Mouse (Mus musculus) induced T-regulatory cell, adult 2 months (primary cell): ENCODE measurements around the gene Zswim8.

Experiments
- DNase-seq: peaks from one replicate; pipeline ENCODE4 v3.0.0-alpha.2; 2012; ENCODE audit warnings: low read depth

Gene Zswim8

DNA sequence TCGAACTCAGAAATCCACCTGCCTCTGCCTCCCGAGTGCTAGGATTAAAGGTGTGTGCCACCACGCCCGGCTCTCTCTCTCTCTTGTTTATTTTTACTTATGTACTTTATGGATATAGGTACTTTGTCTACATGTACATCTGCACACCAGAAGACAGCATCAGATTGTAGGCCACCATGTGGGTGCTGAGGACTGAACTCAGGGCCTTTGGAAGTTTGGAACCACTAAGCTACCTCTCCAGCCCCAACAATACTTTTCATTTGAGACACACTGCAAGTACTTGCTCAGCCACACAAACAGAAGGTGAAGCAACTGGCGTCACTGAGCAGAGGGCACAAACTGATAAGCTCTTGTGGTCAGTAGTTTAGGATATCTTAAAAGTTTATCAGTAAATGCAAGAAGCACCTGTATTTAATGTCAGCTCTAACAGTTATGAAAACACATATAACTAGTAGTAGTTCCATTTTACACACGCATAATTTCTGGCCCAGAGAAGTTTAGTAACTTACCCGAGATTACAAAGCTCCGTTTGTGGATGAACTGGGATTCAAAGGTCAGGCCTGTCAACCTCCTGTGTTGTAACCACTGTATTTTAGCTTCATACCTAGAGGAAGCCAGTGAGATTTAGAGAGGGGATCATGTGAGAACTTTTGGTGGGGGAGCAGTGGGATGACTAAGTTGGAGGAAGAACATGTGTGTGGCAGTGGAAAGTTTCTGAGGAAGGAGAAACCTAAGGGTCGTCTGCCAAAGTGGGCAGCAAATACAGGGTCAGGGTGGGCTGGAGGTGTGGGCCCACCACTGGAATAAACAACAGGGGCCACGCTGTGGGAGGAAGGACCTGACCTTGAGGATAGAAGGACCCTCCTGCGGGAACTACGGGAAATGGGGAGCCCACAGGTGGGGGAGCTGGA lies 25.9 kb downstream of the Zswim8 start:
- DNase-seq, result peak; percentile 50

- peak; percentile 92 for DNase-seq
Measured at GRCm38 (mm10) chr14:20733952-20734774, 26.8 kb downstream of the Zswim8 start, which contains the start of gene Ndst2. Ndst2 (minus strand) TSS chr14:20734562.

- DNase-seq, result no peak
Measured at GRCm38 (mm10) chr14:20735052-20735451, 27.7 kb downstream of the Zswim8 start.

DNA sequence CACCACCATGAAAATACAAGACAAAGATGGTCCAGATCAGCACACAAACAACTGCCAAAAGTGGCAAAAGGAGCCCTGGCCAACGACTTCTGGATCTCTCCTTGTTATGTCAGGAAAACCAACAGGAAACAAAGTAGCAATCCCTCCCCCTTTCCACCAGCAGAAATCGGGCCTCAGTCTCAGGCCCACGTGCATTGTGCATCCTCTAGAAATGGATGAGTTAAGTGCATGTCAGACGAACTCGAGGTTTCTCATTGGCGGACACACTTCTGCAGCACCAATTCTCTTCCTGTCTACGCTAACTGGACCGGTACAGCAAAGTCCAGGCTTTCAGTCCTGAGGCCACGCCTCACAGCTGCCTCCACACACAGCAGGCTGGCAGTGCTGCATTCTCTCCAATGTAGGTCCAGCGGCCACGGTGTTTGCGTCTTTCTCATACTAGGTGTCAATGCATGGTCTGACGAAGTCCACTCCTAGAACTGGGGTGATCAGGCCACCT lies 28.6 kb downstream of the Zswim8 start:
- no peak for DNase-seq

GRCm38 (mm10) chr14:20737306-20737705 lies 30.0 kb downstream of the Zswim8 start:
- DNase-seq, result peak; percentile 56

DNA sequence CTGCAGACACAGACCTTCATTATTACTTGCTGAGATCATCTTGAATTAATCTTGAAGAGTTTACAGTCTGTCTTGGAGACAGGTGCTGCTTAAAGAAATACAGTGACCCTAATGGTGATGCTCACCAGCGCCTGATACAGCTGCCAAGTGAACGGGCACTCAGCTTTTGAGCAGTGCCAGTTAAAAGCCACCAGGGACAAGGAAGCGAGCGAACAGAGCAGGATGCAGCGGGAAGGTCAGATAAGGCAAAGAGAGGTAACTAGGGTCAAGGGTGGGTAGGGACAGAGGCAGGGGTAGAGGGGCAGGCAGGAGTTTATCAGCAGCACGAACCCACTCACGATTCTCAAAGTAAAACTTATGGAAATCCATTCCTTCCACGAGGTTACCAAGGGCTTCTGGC lies 31.2 kb downstream of the Zswim8 start:
- DNase-seq, result no peak

GRCm38 (mm10) chr14:20741301-20741700 lies 33.9 kb downstream of the Zswim8 start:
- no peak for DNase-seq

- DNase-seq, result no peak
Measured at GRCm38 (mm10) chr14:20743614-20744013, 36.3 kb downstream of the Zswim8 start.

- DNase-seq, result no peak
Measured at GRCm38 (mm10) chr14:20746935-20747334, 39.6 kb downstream of the Zswim8 start.

- DNase-seq, result no peak
Measured at GRCm38 (mm10) chr14:20748388-20748787, 41.0 kb downstream of the Zswim8 start.

GRCm38 (mm10) chr14:20749494-20750051 lies 42.2 kb downstream of the Zswim8 start:
- DNase-seq, result no peak

GRCm38 (mm10) chr14:20750503-20750902 lies 43.2 kb downstream of the Zswim8 start:
- no peak for DNase-seq

DNA sequence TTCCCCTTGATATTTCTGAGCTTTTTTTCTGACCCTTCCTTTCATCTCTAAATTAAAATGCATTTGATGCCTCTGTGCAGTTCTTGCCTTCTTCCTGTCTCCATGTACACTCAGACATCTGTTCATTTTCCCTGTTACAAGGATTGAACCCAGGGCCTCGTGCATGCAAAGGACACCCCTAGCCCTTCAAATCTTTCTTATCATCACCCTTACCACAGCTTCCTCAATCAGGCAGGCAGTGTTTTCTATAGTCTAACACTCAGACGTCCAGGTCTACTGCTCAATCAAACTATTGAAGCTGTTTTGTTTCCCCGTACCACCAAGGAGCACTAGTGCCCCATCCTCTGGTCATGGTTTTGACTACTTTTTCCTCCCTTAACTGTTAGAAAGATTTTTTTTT lies 46.4 kb downstream of the Zswim8 start:
- no peak for DNase-seq

DNA sequence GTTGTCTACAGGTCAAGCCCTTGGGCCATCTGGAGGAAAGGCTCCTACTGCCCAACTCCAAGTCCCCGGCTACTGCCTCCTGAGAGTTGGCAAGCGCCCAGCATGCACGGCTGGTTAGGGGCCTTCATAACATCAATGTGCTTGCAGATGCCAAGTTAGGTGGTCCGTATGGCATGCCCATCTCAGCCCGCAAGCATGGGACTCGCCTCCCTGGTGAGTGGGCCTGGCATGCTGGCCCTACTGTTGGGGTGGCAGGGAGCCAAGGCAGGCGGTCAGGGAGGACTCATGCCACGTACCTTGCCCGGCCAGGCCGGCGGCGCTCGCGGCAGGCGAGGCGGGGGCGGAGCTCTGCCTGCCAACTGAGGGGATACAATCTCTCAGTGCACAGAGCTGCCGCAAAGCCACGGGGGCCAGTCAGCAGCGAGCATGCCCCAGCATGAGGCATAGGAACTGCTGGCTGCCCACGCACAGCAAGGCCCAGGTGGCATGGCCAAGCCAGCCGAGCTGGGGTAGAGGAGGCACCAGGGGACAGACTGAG lies 50.1 kb downstream of the Zswim8 start:
- no peak for DNase-seq

DNA sequence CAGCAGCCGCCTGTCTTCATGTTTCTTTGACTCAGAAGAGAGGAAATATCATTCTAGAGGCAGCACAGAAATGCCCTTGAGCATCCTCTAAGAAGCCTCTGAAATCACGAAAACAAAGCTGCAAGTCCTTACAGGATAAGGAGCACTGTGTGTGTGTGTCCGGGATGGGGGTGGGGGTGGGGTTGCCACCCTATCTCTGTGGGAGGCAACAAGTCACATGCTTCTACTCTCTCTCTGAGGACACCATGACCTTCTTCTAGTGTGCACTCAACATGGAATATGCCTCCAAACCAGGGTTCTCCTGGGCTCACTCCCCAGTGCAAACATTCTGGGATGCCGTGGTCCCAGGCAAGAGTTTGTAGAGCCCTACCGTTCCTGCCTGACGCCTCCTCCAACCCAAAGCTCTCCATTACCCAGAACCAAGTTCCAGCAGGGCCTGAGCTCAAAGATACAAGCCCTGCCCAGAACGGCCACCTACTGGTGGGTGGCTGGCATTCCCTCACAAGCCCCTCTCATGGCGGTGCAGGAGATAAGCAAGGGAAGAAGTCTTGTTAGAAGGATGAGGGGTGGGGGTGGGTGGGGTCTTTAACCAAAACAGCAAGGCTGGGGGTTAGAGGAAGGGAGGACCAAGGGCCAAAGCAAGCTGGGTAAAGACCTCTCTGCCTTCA lies 51.5 kb downstream of the Zswim8 start:
- DNase-seq, result no peak

DNA sequence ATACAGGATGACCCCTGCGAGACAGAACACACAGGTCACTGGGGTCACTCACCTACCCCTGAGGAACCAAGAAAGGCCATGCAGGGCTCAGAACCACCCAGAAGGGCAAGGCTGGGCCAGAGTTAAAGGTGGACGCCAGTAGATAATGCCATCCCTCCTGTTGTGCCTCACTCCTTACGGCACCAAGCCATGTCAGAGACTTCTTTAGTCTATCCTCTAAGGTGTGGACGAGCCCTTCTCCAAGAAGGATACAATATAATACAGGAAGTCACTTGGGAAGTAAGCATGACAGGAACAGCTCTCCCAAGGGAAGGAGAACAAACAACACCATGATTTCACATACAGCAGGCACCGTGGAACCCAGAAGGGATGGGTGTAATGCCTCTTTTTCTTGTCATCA lies 57.6 kb downstream of the Zswim8 start:
- DNase-seq, result no peak

- DNase-seq, result peak; percentile 90
Measured at GRCm38 (mm10) chr14:20765642-20766258, 58.4 kb downstream of the Zswim8 start.

GRCm38 (mm10) chr14:20767936-20768335 lies 60.6 kb downstream of the Zswim8 start:
- no peak for DNase-seq

DNA sequence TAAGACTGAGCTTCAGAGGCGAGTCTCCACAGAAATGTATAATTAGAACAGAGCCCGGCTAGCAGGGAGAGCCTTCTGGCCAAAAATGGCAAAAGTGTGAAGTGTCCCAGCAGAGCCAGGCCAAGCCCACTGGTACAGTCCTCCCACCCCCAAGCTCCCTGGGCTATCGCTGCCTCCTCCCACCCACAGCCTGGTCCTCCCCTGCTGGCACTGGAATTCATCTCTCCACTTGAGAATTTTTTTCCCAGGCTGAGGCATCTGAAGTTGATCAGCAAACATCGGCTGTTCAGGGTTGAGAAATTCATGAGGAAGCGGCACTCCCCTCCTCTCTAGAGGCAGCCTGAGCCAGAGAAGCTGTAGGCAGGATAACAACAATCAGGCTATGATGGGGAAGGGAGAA lies 61.2 kb downstream of the Zswim8 start:
- no peak for DNase-seq

DNA sequence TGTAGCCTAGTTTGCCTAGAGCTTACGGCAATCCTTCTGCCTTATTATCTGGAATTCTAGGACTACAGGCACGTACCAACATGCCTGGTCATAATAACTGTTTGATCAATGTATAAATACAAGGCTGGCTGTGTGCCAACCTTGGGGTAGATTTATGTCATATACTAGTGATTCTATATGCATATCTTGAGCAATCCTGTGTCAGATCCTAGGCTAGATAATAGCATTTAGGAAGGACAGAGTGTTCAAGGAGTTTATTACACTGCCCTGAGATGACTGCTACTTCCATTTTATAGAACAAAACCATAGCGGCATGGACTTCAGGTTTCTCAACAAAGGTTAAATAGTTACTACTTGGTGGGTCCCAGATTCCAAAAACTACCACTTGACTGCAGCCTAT lies 64.6 kb downstream of the Zswim8 start:
- no peak for DNase-seq

GRCm38 (mm10) chr14:20772808-20773207 lies 65.5 kb downstream of the Zswim8 start:
- no peak for DNase-seq
